18 mouse cellular contexts compared by ENCODE assay signal in genomic region chr8:125686221-125686865, GRCm38 (mm10). TPM values are rescaled to one million over a fixed set of nuclear protein-coding genes. Genes with fewer than 3 reads are reported as not detected.
DNase-seq lines count a peak whose midpoint lies in the region; ATAC-seq and TF ChIP-seq lines count a peak whose summit lies in the region.
"Had no signal": no experiment of that assay in that cellular context is flagged by ENCODE, and none has a peak within 500 bp of the region (broad histone marks: within the 10 kb centered on the region; RNA-seq: fewer than 3 reads in every experiment).

No protein-coding gene starts in this region.

- no peak overlapping the region for H3K4me2 ChIP-seq in forebrain, embryonic 14.5 days (ENCODE audit: low read length)
- H3K4me2 ChIP-seq in forebrain, embryonic 15.5 days (replicated peaks) = no peak overlapping the region
- H3K4me2 ChIP-seq in kidney, postnatal 0 days (ENCODE audit: low read length) = no peak overlapping the region
- H3K4me2 ChIP-seq in neural tube, embryonic 15.5 days = no peak overlapping the region
- H3K4me2 ChIP-seq: midbrain, embryonic 13.5 days had no signal

- H3K9me3 ChIP-seq in forebrain, embryonic 14.5 days (replicated peaks; ENCODE audit: control insufficient read depth, low read length) = no peaks in the 10 kb centered on the region
- no peaks in the 10 kb centered on the region for H3K9me3 ChIP-seq in forebrain, embryonic 15.5 days
- no peaks in the 10 kb centered on the region for H3K9me3 ChIP-seq in kidney, postnatal 0 days (replicated peaks; ENCODE audit: low read length)
- H3K9me3 ChIP-seq in neural tube, embryonic 15.5 days (replicated peaks) = no peaks in the 10 kb centered on the region
- H3K9me3 ChIP-seq: midbrain, embryonic 13.5 days had no signal

- H3K27me3 ChIP-seq in forebrain, embryonic 14.5 days (replicated peaks; ENCODE audit: control insufficient read depth, insufficient read depth, low read length) = no peaks in the 10 kb centered on the region
- no peaks in the 10 kb centered on the region for H3K27me3 ChIP-seq in forebrain, embryonic 15.5 days
- no peaks in the 10 kb centered on the region for H3K27me3 ChIP-seq in kidney, postnatal 0 days (ENCODE audit: insufficient read depth, low read length)
- H3K27me3 ChIP-seq in neural tube, embryonic 15.5 days (replicated peaks) = no peaks in the 10 kb centered on the region
- H3K27me3 ChIP-seq: midbrain, embryonic 13.5 days had no signal

- no peak overlapping the region for H3K4me3 ChIP-seq in forebrain, embryonic 14.5 days (ENCODE audit: low read depth, low read length)
- H3K4me3 ChIP-seq in forebrain, embryonic 15.5 days = no peak overlapping the region
- H3K4me3 ChIP-seq in kidney, postnatal 0 days (replicated peaks; ENCODE audit: low read depth, low read length) = no peak overlapping the region
- no peak overlapping the region for H3K4me3 ChIP-seq in neural tube, embryonic 15.5 days (replicated peaks)
- H3K4me3 ChIP-seq: gastrocnemius, adult 2 months; midbrain, embryonic 13.5 days had no signal

- no peaks in the 10 kb centered on the region for H3K36me3 ChIP-seq in forebrain, embryonic 14.5 days (ENCODE audit: control insufficient read depth, insufficient read depth, low read length)
- H3K36me3 ChIP-seq in forebrain, embryonic 15.5 days = no peaks in the 10 kb centered on the region
- H3K36me3 ChIP-seq in kidney, postnatal 0 days (ENCODE audit: insufficient read depth, low read length) = no peaks in the 10 kb centered on the region
- H3K36me3 ChIP-seq in neural tube, embryonic 15.5 days = no peaks in the 10 kb centered on the region
- H3K36me3 ChIP-seq: midbrain, embryonic 13.5 days had no signal

- H3K9ac ChIP-seq in forebrain, embryonic 14.5 days (ENCODE audit: low read length) = no peak overlapping the region
- no peak overlapping the region for H3K9ac ChIP-seq in forebrain, embryonic 15.5 days (replicated peaks)
- no peak overlapping the region for H3K9ac ChIP-seq in kidney, postnatal 0 days (ENCODE audit: low read depth, low read length)
- H3K9ac ChIP-seq in neural tube, embryonic 15.5 days (replicated peaks) = no peak overlapping the region
- H3K9ac ChIP-seq: forebrain, postnatal 0 days; midbrain, embryonic 13.5 days had no signal

- H3K4me1 ChIP-seq in forebrain, embryonic 14.5 days (ENCODE audit: control insufficient read depth, insufficient read depth, low read length) = no peaks in the 10 kb centered on the region
- H3K4me1 ChIP-seq in forebrain, embryonic 15.5 days = no peaks in the 10 kb centered on the region
- H3K4me1 ChIP-seq in kidney, postnatal 0 days (replicated peaks; ENCODE audit: insufficient read depth, low read length) = peaks cover 5% of the 10 kb centered on the region
- H3K4me1 ChIP-seq in neural tube, embryonic 15.5 days = peaks cover 7% of the 10 kb centered on the region; the same call in 1 of the 2 replicates

- DNase-seq in forebrain, embryonic 14.5 days (ENCODE audit: low spot score) = peak; percentile 56
- peak; percentile 52 for DNase-seq in kidney, adult 18-20 months
- no peak for DNase-seq in kidney, postnatal 4 days
- DNase-seq in Muller cell, postnatal 12 days (ENCODE audit: inconsistent ontology term) = peak; percentile 54
- DNase-seq in kidney, postnatal 0 days (ENCODE audit: low spot score) = peak; percentile 53
- no peak for DNase-seq in thymus, adult 18-20 months
- DNase-seq: B cell, adult 2 months; cerebellum, adult 2 months; embryo, embryonic 11 days; forebrain, postnatal 0 days; gastrocnemius, adult 2 months; heart, postnatal 10 days; right cerebral cortex, postnatal 4 days had no signal

- 69% methylated on average over 9 of the region's 9 CpGs for WGBS in forebrain, embryonic 14.5 days
- 66% methylated on average over 9 of the region's 9 CpGs for WGBS in forebrain, embryonic 15.5 days
- WGBS in kidney, postnatal 0 days = 49% methylated on average over 9 of the region's 9 CpGs
- WGBS in neural tube, embryonic 15.5 days = 72% methylated on average over 9 of the region's 9 CpGs

- no peak for ATAC-seq in forebrain, embryonic 14.5 days
- ATAC-seq in forebrain, embryonic 15.5 days (replicated peaks) = no peak
- ATAC-seq in kidney, postnatal 0 days (replicated peaks; ENCODE audit: low FRiP score, low read depth) = no peak
- no peak for ATAC-seq in neural tube, embryonic 15.5 days (ENCODE audit: low FRiP score)
- ATAC-seq: forebrain, postnatal 0 days; hindbrain, embryonic 16.5 days; midbrain, embryonic 13.5 days had no signal

- no peak for TF ChIP-seq CTCF in kidney, postnatal 0 days (IDR thresholded peaks at IDR 0.05; ENCODE audit: low read depth)

- H3K27ac ChIP-seq in forebrain, embryonic 14.5 days (ENCODE audit: low read depth, low read length) = no peak overlapping the region
- no peak overlapping the region for H3K27ac ChIP-seq in forebrain, embryonic 15.5 days (replicated peaks)
- no peak overlapping the region for H3K27ac ChIP-seq in kidney, postnatal 0 days
- H3K27ac ChIP-seq in neural tube, embryonic 15.5 days (replicated peaks) = no peak overlapping the region
- H3K27ac ChIP-seq: gastrocnemius, adult 2 months; macrophage; midbrain, embryonic 13.5 days had no signal

RNA-seq across cellular contexts. Expression of gene Map10, which starts 16.7 kb away (rescaled TPM):
- 9.3 and 11.6 TPM in 2 replicates for polyA plus RNA-seq in forebrain, embryonic 14.5 days (2014; fragmentation: Nextera tagmentation; extraction: Ambion mirVana)
- 10.3 and 11.5 TPM in 2 replicates for polyA plus RNA-seq in forebrain, embryonic 15.5 days (2015; fragmentation: Nextera tagmentation; extraction: Ambion mirVana)
- 4.7 and 5.3 TPM in 2 replicates for polyA plus RNA-seq in kidney, postnatal 0 days (2015; fragmentation: Nextera tagmentation; extraction: Ambion mirVana)
- polyA plus RNA-seq in neural tube, embryonic 15.5 days (2015; fragmentation: Nextera tagmentation; extraction: Ambion mirVana) = 6.5 and 6.6 TPM in 2 replicates

RNA-seq across cellular contexts. Expression of gene Ntpcr, which starts 43.4 kb away (rescaled TPM):
- polyA plus RNA-seq in forebrain, embryonic 14.5 days (2014; fragmentation: Nextera tagmentation; extraction: Ambion mirVana) = 32.8 and 35.4 TPM in 2 replicates
- polyA plus RNA-seq in forebrain, embryonic 15.5 days (2015; fragmentation: Nextera tagmentation; extraction: Ambion mirVana) = 26.5 and 28.0 TPM in 2 replicates
- polyA plus RNA-seq in kidney, postnatal 0 days (2015; fragmentation: Nextera tagmentation; extraction: Ambion mirVana) = 32.3 and 32.8 TPM in 2 replicates
- 33.1 and 36.9 TPM in 2 replicates for polyA plus RNA-seq in neural tube, embryonic 15.5 days (2015; fragmentation: Nextera tagmentation; extraction: Ambion mirVana)

Comparison
In these comparisons a context has a peak if more than half of its experiments do, and no peak if none do; other contexts are left out.
1. DNase-seq: peak in forebrain, embryonic 14.5 days (single experiment), kidney, adult 18-20 months (single experiment), Muller cell, postnatal 12 days (single experiment) and kidney, postnatal 0 days (single experiment); none in kidney, postnatal 4 days (0 of 2) and thymus, adult 18-20 months (0 of 2).